Mouse (Mus musculus) kidney, adult 2 months (tissue): ENCODE measurements around the gene Snx30.

ENCODE experiments used
- CTCF ChIP-seq: fragments of 200-500 bp; conservative IDR thresholded peaks from 2 replicates; pipeline ENCODE4 v1.5.1; 2011; ENCODE audit warnings: low read depth, mild to moderate bottlenecking, control low read depth, low read length, moderate library complexity, mixed read lengths; ENCODE audit not compliant: insufficient read depth, insufficient read length
- POLR2A ChIP-seq: fragments of 200-500 bp; IDR thresholded peaks from one replicate; pipeline ENCODE4 v1.6.1; 2011; ENCODE audit warnings: low read depth, low read length, control low read depth

DNA sequence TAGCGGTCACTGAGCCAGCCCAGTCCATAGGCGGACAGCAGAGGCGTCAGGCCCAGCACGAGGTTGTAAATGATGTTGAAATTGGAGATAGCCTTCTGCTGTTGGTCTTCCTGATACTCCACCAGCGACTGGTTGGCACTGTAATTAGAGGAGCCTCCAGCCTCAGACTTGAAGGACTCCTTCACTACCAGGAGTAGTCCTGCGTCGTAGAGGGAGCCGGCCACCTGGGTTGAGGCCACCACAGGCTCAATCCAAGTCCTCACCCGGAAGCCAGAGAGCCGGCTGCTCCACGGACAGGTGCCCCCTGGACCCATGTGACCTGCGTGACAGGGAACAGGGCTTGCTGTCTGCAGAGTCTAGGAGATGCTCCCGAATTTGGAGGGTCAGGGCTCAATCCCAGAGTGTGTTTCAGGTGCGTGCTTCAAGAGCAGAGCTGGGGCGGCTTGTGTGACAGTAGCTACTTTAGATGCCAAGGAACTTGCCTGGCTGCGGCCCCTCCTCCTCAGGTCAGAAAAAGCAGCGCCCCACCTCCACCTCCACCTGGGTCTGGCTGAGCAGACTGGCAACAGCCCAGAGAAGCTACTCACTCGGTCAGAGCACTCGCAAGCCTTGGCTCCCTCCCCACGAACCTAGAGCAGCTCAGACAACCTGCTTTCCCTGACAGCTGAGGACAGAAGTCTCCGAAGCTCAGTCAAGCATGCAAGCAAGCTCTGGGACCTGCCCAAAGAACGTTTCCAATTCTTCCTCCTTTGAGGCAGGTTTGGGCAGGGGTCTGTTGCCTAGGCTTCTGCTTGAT, 109.2 kb downstream of the Snx30 start, which contains the start of gene Slc46a2:
- TF ChIP-seq POLR2A (no peak), CTCF (no peak)
